Mouse (Mus musculus) kidney, adult 8-10 months (tissue): ENCODE results near the gene Auts2.

ENCODE experiments used
- DNase-seq, 2 experiments: peaks; one replicate each; pipeline ENCODE4 v3.0.0; 2022

Auts2 gene

GRCm38 (mm10) chr5:131965499-131965898 is 577.6 kb downstream of the Auts2 start:
- no peak for DNase-seq

- DNase-seq, result no peak
Measured at GRCm38 (mm10) chr5:131963565-131963964, 579.6 kb downstream of the Auts2 start.

GRCm38 (mm10) chr5:131961859-131962258 is 581.3 kb downstream of the Auts2 start:
- no peak for DNase-seq

GRCm38 (mm10) chr5:131960432-131960831 is 582.7 kb downstream of the Auts2 start:
- DNase-seq, result no peak

- no peak for DNase-seq
Measured at GRCm38 (mm10) chr5:131956998-131957397, 586.1 kb downstream of the Auts2 start.

- DNase-seq, result no peak
Measured at GRCm38 (mm10) chr5:131956090-131956489, 587.1 kb downstream of the Auts2 start.

- DNase-seq, result no peak
Measured at GRCm38 (mm10) chr5:131955227-131956016, 587.7 kb downstream of the Auts2 start.

GRCm38 (mm10) chr5:131948571-131949151 is 594.5 kb downstream of the Auts2 start:
- DNase-seq, result no peak

- no peak for DNase-seq
Measured at GRCm38 (mm10) chr5:131946801-131947200, 596.3 kb downstream of the Auts2 start.

- no peak for DNase-seq
Measured at GRCm38 (mm10) chr5:131944761-131945160, 598.4 kb downstream of the Auts2 start.

GRCm38 (mm10) chr5:131928696-131929095 is 614.4 kb downstream of the Auts2 start:
- DNase-seq, result no peak

GRCm38 (mm10) chr5:131922759-131923158 is 620.4 kb downstream of the Auts2 start:
- DNase-seq, result no peak

- DNase-seq, result no peak
Measured at GRCm38 (mm10) chr5:131922118-131922517, 621.0 kb downstream of the Auts2 start.

GRCm38 (mm10) chr5:131919983-131920777 is 623.0 kb downstream of the Auts2 start:
- no peak for DNase-seq

GRCm38 (mm10) chr5:131916791-131917403 is 626.2 kb downstream of the Auts2 start:
- DNase-seq, result no peak

GRCm38 (mm10) chr5:131913562-131913961 is 629.6 kb downstream of the Auts2 start:
- DNase-seq, result no peak

- DNase-seq, result no peak
Measured at GRCm38 (mm10) chr5:131912983-131913382, 630.2 kb downstream of the Auts2 start.

GRCm38 (mm10) chr5:131906313-131906712 is 636.8 kb downstream of the Auts2 start:
- DNase-seq, result no peak

- DNase-seq, result no peak
Measured at GRCm38 (mm10) chr5:131904478-131904877, 638.7 kb downstream of the Auts2 start.

GRCm38 (mm10) chr5:131898048-131898638 is 645.0 kb downstream of the Auts2 start:
- no peak for DNase-seq

GRCm38 (mm10) chr5:131886636-131887035 is 656.5 kb downstream of the Auts2 start:
- no peak for DNase-seq

GRCm38 (mm10) chr5:131876569-131876968 is 666.6 kb downstream of the Auts2 start:
- no peak for DNase-seq

GRCm38 (mm10) chr5:131875976-131876375 is 667.2 kb downstream of the Auts2 start:
- no peak for DNase-seq
